Mouse (Mus musculus) neural tube, embryonic 15.5 days (tissue): ENCODE data around the gene Cbwd1. TPM values are rescaled to one million over a fixed set of nuclear protein-coding genes. Genes with fewer than 3 reads are reported as not detected.

Experiments
- ATAC-seq: fragments of 200-750 bp; cut with Nextera tagmentation; 2 replicates; pipeline ENCODE4 v1.8.0; 2017; ENCODE audit warnings: mild to moderate bottlenecking, moderate TSS enrichment, moderate library complexity; ENCODE audit not compliant: low FRiP score
- H3K27ac ChIP-seq: fragments of 300-500 bp; sonication (generic); replicated peaks from 2 replicates; pipeline ENCODE4 v1.5.1; 2015; ENCODE audit warnings: mild to moderate bottlenecking, inconsistent platforms
- H3K27me3 ChIP-seq: fragments of 300-500 bp; sonication (generic); replicated peaks from 2 replicates; pipeline ENCODE4 v1.6.1; 2015; ENCODE audit warnings: inconsistent platforms
- H3K36me3 ChIP-seq: fragments of 300-500 bp; sonication (generic); 2 replicates; pipeline ENCODE4 v1.6.1; 2015; ENCODE audit warnings: inconsistent platforms
- H3K4me1 ChIP-seq: fragments of 300-500 bp; sonication (generic); 2 replicates; pipeline ENCODE4 v1.6.1; 2015; ENCODE audit warnings: inconsistent platforms
- H3K4me2 ChIP-seq: fragments of 300-500 bp; sonication (generic); 2 replicates; pipeline ENCODE4 v1.6.1; 2015; ENCODE audit warnings: inconsistent platforms, mild to moderate bottlenecking, moderate library complexity
- H3K4me3 ChIP-seq: fragments of 300-500 bp; sonication (generic); replicated peaks from 2 replicates; pipeline ENCODE4 v1.5.1; 2015; ENCODE audit warnings: mild to moderate bottlenecking, inconsistent platforms
- H3K9ac ChIP-seq: fragments of 300-500 bp; sonication (generic); replicated peaks from 2 replicates; pipeline ENCODE4 v1.6.1; 2015; ENCODE audit warnings: mild to moderate bottlenecking, inconsistent platforms
- H3K9me3 ChIP-seq: fragments of 300-500 bp; sonication (generic); replicated peaks from 2 replicates; pipeline ENCODE4 v1.6.1; 2016; ENCODE audit warnings: inconsistent platforms
- WGBS: fragments of 180-500 bp; shearing (Covaris S2); methylation state at CpG from one replicate; pipeline ENCODE4 v1.1.7; 2015; ENCODE audit warnings: mixed read lengths; 5-methylcytosine and 5-hydroxymethylcytosine counted together
- polyA plus RNA-seq: library from polyadenylated mRNA; unstranded; fragments of >200 nt; fragmentation: Nextera tagmentation; extraction: Ambion mirVana; gene quantifications from 2 replicates; pipeline ENCODE4 v1.2.1, GENCODE M21; 2015

The Cbwd1 gene
- polyA plus RNA-seq, 1 experiment from 2014 or later, result 16.3 TPM

GRCm38 (mm10) chr19:24971307-24971706 is 9.9 kb upstream of the Cbwd1 start:
- H3K27me3 ChIP-seq, result no peaks in the 10 kb centered on the region
- no peaks in the 10 kb centered on the region for H3K9me3 ChIP-seq
- no peaks in the 10 kb centered on the region for H3K36me3 ChIP-seq
- H3K9ac ChIP-seq, result no peak overlapping the region
- WGBS, result 87% methylated on average over 7 of the region's 7 CpGs
- no peak for ATAC-seq
- no peak overlapping the region for H3K4me3 ChIP-seq
- H3K4me1 ChIP-seq, result no peaks in the 10 kb centered on the region
- H3K4me2 ChIP-seq, result no peak overlapping the region
- no peak overlapping the region for H3K27ac ChIP-seq

- H3K27ac ChIP-seq, result no peak overlapping the region
- no peaks in the 10 kb centered on the region for H3K27me3 ChIP-seq
- no peak overlapping the region for H3K4me3 ChIP-seq
- WGBS, result 92% methylated on average over 2 of the region's 2 CpGs
- no peaks in the 10 kb centered on the region for H3K9me3 ChIP-seq
- ATAC-seq, result no peak
- no peaks in the 10 kb centered on the region for H3K36me3 ChIP-seq
- no peak overlapping the region for H3K4me2 ChIP-seq
- no peaks in the 10 kb centered on the region for H3K4me1 ChIP-seq
- no peak overlapping the region for H3K9ac ChIP-seq
These were observed 5.5 kb upstream of the Cbwd1 start for GRCm38 (mm10) chr19:24966941-24967340.

GRCm38 (mm10) chr19:24966203-24966602 is 4.8 kb upstream of the Cbwd1 start:
- Histone ChIP-seq H3K36me3 (no peaks in the 10 kb centered on the region), H3K9ac (no peak overlapping the region), H3K4me2 (no peak overlapping the region), H3K27ac (no peak overlapping the region), H3K27me3 (no peaks in the 10 kb centered on the region), H3K4me3 (no peak overlapping the region), H3K9me3 (no peaks in the 10 kb centered on the region), H3K4me1 (no peaks in the 10 kb centered on the region)
- WGBS, result 88% methylated on average over 2 of the region's 2 CpGs
- ATAC-seq, result no peak

GRCm38 (mm10) chr19:24958531-24958930 is 2.9 kb downstream of the Cbwd1 start:
- no peak overlapping the region for H3K4me3 ChIP-seq
- H3K36me3 ChIP-seq, result peaks cover 9% of the 10 kb centered on the region
- no peak overlapping the region for H3K4me2 ChIP-seq
- H3K9me3 ChIP-seq, result no peaks in the 10 kb centered on the region
- no peaks in the 10 kb centered on the region for H3K27me3 ChIP-seq
- no peak for ATAC-seq
- H3K27ac ChIP-seq, result no peak overlapping the region
- WGBS, result 41% methylated on average over 3 of the region's 3 CpGs
- no peak overlapping the region for H3K9ac ChIP-seq
- peaks cover 9% of the 10 kb centered on the region for H3K4me1 ChIP-seq

GRCm38 (mm10) chr19:24945521-24946262 is 15.7 kb downstream of the Cbwd1 start:
- no peaks in the 10 kb centered on the region for H3K9me3 ChIP-seq
- no peak overlapping the region for H3K9ac ChIP-seq
- ATAC-seq, result no peak
- no peaks in the 10 kb centered on the region for H3K4me1 ChIP-seq
- H3K36me3 ChIP-seq, result peaks cover 2% of the 10 kb centered on the region; the same call in 1 of the 2 replicates
- H3K27me3 ChIP-seq, result no peaks in the 10 kb centered on the region
- H3K27ac ChIP-seq, result no peak overlapping the region
- H3K4me3 ChIP-seq, result no peak overlapping the region
- no peak overlapping the region for H3K4me2 ChIP-seq

- Histone ChIP-seq H3K9me3 (no peaks in the 10 kb centered on the region), H3K4me2 (no peak overlapping the region), H3K27ac (no peak overlapping the region), H3K9ac (no peak overlapping the region), H3K36me3 (0 out of 2 replicates have a peak, but pooled peaks cover 5% of the 10 kb centered on the region), H3K27me3 (no peaks in the 10 kb centered on the region), H3K4me1 (no peaks in the 10 kb centered on the region), H3K4me3 (no peak overlapping the region)
- WGBS, result 69% methylated on average over 1 of the region's 1 CpGs
- ATAC-seq, result no peak
These were observed 24.3 kb downstream of the Cbwd1 start for GRCm38 (mm10) chr19:24937084-24937483.

- H3K4me3 ChIP-seq, result no peak overlapping the region
- H3K9ac ChIP-seq, result no peak overlapping the region
- no peak overlapping the region for H3K27ac ChIP-seq
- H3K4me1 ChIP-seq, result no peaks in the 10 kb centered on the region
- no peaks in the 10 kb centered on the region for H3K36me3 ChIP-seq
- H3K9me3 ChIP-seq, result no peaks in the 10 kb centered on the region
- H3K4me2 ChIP-seq, result no peak overlapping the region
- ATAC-seq, result no peak
- WGBS, result 50% methylated on average over 1 of the region's 1 CpGs
- H3K27me3 ChIP-seq, result no peaks in the 10 kb centered on the region
These were observed 32.4 kb downstream of the Cbwd1 start for GRCm38 (mm10) chr19:24929041-24929440.

GRCm38 (mm10) chr19:24920866-24921265 is 40.5 kb downstream of the Cbwd1 start:
- no peaks in the 10 kb centered on the region for H3K27me3 ChIP-seq
- WGBS, result 91% methylated on average over 5 of the region's 5 CpGs

GRCm38 (mm10) chr19:24908385-24909155 is 52.8 kb downstream of the Cbwd1 start:
- Histone ChIP-seq H3K9ac (no peak overlapping the region), H3K27me3 (peaks cover 12% of the 10 kb centered on the region), H3K9me3 (no peaks in the 10 kb centered on the region), H3K36me3 (no peaks in the 10 kb centered on the region), H3K4me2 (no peak overlapping the region), H3K27ac (no peak overlapping the region), H3K4me1 (no peaks in the 10 kb centered on the region), H3K4me3 (no peak overlapping the region)
- no peak for ATAC-seq
- 92% methylated on average over 3 of the region's 3 CpGs for WGBS

More at GRCm38 (mm10) chr19:24920866-24921265, 40.5 kb downstream of the Cbwd1 start:
- Histone ChIP-seq H3K36me3 (peaks cover 12% of the 10 kb centered on the region), H3K4me1 (no peaks in the 10 kb centered on the region), H3K4me2 (no peak overlapping the region), H3K9me3 (no peaks in the 10 kb centered on the region), H3K27ac (no peak overlapping the region), H3K9ac (no peak overlapping the region), H3K4me3 (no peak overlapping the region)
- ATAC-seq, result no peak

GRCm38 (mm10) chr19:24907655-24908054 is 53.8 kb downstream of the Cbwd1 start:
- H3K4me3 ChIP-seq, result no peak overlapping the region
- H3K4me1 ChIP-seq, result no peaks in the 10 kb centered on the region
- ATAC-seq, result no peak
- H3K9me3 ChIP-seq, result no peaks in the 10 kb centered on the region
- H3K27ac ChIP-seq, result no peak overlapping the region
- peaks cover 20% of the 10 kb centered on the region for H3K27me3 ChIP-seq
- H3K9ac ChIP-seq, result no peak overlapping the region
- H3K36me3 ChIP-seq, result no peaks in the 10 kb centered on the region
- H3K4me2 ChIP-seq, result no peak overlapping the region
- WGBS, result 86% methylated on average over 6 of the region's 6 CpGs

GRCm38 (mm10) chr19:24902821-24903220 is 58.6 kb downstream of the Cbwd1 start:
- WGBS, result 64% methylated on average over 2 of the region's 2 CpGs
- Histone ChIP-seq H3K36me3 (no peaks in the 10 kb centered on the region), H3K27me3 (peaks cover 63% of the 10 kb centered on the region), H3K4me2 (no peak overlapping the region), H3K4me1 (peaks cover 18% of the 10 kb centered on the region), H3K27ac (no peak overlapping the region), H3K9me3 (no peaks in the 10 kb centered on the region), H3K4me3 (no peak overlapping the region), H3K9ac (no peak overlapping the region)
- ATAC-seq, result no peak

GRCm38 (mm10) chr19:24902256-24902655 is 59.2 kb downstream of the Cbwd1 start:
- H3K36me3 ChIP-seq, result no peaks in the 10 kb centered on the region
- H3K27ac ChIP-seq, result no peak overlapping the region
- 11% methylated on average over 2 of the region's 2 CpGs for WGBS
- no peak overlapping the region for H3K4me2 ChIP-seq
- peaks cover 23% of the 10 kb centered on the region for H3K4me1 ChIP-seq
- ATAC-seq, result no peak
- H3K4me3 ChIP-seq, result no peak overlapping the region
- no peak overlapping the region for H3K9ac ChIP-seq
- H3K27me3 ChIP-seq, result peaks cover 68% of the 10 kb centered on the region
- H3K9me3 ChIP-seq, result no peaks in the 10 kb centered on the region
